Mouse (Mus musculus) hindbrain, embryonic 15.5 days (tissue): Measurements from ENCODE around the gene Naip2. TPM values are rescaled to one million over a fixed set of nuclear protein-coding genes. Genes with fewer than 3 reads are reported as not detected.
"Not testable (repeated sequence)": the region's sequence is repeated elsewhere in the genome, so short reads cannot be mapped to it uniquely, and the experiment has no call there.

Experiments used
- ATAC-seq: fragments of 200-750 bp; cut with Nextera tagmentation; 2 replicates; pipeline ENCODE4 v1.8.0; 2017; ENCODE audit warnings: low read depth, moderate number of reproducible peaks, moderate TSS enrichment; ENCODE audit not compliant: low FRiP score
- H3K27ac ChIP-seq: fragments of 300-500 bp; sonication (generic); replicated peaks from 2 replicates; pipeline ENCODE4 v1.5.1; 2015; ENCODE audit warnings: mild to moderate bottlenecking, inconsistent platforms
- H3K27me3 ChIP-seq: fragments of 300-500 bp; sonication (generic); 2 replicates; pipeline ENCODE4 v1.6.1; 2015; ENCODE audit warnings: control low read depth, inconsistent platforms
- H3K36me3 ChIP-seq: fragments of 300-500 bp; sonication (generic); 2 replicates; pipeline ENCODE4 v1.6.1; 2015; ENCODE audit warnings: control low read depth, inconsistent platforms
- H3K4me1 ChIP-seq: fragments of 300-500 bp; sonication (generic); replicated peaks from 2 replicates; pipeline ENCODE4 v1.6.1; 2015; ENCODE audit warnings: control low read depth, inconsistent platforms
- H3K4me2 ChIP-seq: fragments of 300-500 bp; sonication (generic); 2 replicates; pipeline ENCODE4 v1.6.1; 2015; ENCODE audit warnings: moderate library complexity, mild to moderate bottlenecking, inconsistent platforms
- H3K4me3 ChIP-seq: fragments of 300-500 bp; sonication (generic); 2 replicates; pipeline ENCODE4 v1.5.1; 2015; ENCODE audit warnings: mild to moderate bottlenecking, inconsistent platforms
- H3K9ac ChIP-seq: fragments of 300-500 bp; sonication (generic); 2 replicates; pipeline ENCODE4 v1.6.1; 2015; ENCODE audit warnings: inconsistent platforms
- H3K9me3 ChIP-seq: fragments of 300-500 bp; sonication (generic); 2 replicates; pipeline ENCODE4 v1.6.1; 2016; ENCODE audit warnings: control low read depth, inconsistent platforms
- WGBS: fragments of 180-500 bp; shearing (Covaris S2); methylation state at CpG from one replicate; pipeline ENCODE4 v1.1.7; 2015; 5-methylcytosine and 5-hydroxymethylcytosine counted together
- polyA plus RNA-seq: library from polyadenylated mRNA; unstranded; fragments of >200 nt; fragmentation: Nextera tagmentation; extraction: Ambion mirVana; gene quantifications from 2 replicates; pipeline ENCODE4 v1.2.1, GENCODE M21; 2015

Naip2 gene
- 0.09 and 0.13 TPM in 2 replicates for polyA plus RNA-seq

- not testable (repeated sequence) for ATAC-seq, H3K4me3 ChIP-seq, H3K36me3 ChIP-seq, H3K4me1 ChIP-seq, H3K4me2 ChIP-seq, H3K27me3 ChIP-seq, H3K27ac ChIP-seq, H3K9ac ChIP-seq, H3K9me3 ChIP-seq
- 68% methylated on average over 3 of the region's 3 CpGs for WGBS
Measured at GRCm38 (mm10) chr13:100201659-100202333, at the start of gene Naip2. TSS of gene Naip2 (minus strand) at chr13:100202092.

GRCm38 (mm10) chr13:100246896-100247519, 45.1 kb upstream of the Naip2 start:
- H3K27me3 ChIP-seq, H3K4me1 ChIP-seq, H3K4me2 ChIP-seq, H3K9me3 ChIP-seq, H3K36me3 ChIP-seq, ATAC-seq, H3K9ac ChIP-seq, H3K4me3 ChIP-seq, H3K27ac ChIP-seq: not testable (repeated sequence)
- WGBS, result 79% methylated on average over 5 of the region's 5 CpGs

- ATAC-seq, H3K27me3 ChIP-seq, H3K27ac ChIP-seq, H3K4me1 ChIP-seq, H3K36me3 ChIP-seq, H3K4me2 ChIP-seq, H3K9me3 ChIP-seq, H3K4me3 ChIP-seq, H3K9ac ChIP-seq: not testable (repeated sequence)
- 81% methylated on average over 4 of the region's 4 CpGs for WGBS
Measured at GRCm38 (mm10) chr13:100246223-100246622, 44.3 kb upstream of the Naip2 start, which contains the start of gene Naip5. TSS of gene Naip5 (minus strand) at chr13:100246323.

GRCm38 (mm10) chr13:100243702-100244101, 41.8 kb upstream of the Naip2 start:
- H3K4me2 ChIP-seq, result no peak overlapping the region
- H3K27me3 ChIP-seq, result no peaks in the 10 kb centered on the region
- no peak overlapping the region for H3K4me3 ChIP-seq
- no peak overlapping the region for H3K9ac ChIP-seq
- H3K36me3 ChIP-seq, result no peaks in the 10 kb centered on the region
- no peaks in the 10 kb centered on the region for H3K9me3 ChIP-seq
- H3K27ac ChIP-seq, result no peak overlapping the region
- no peak for ATAC-seq
- no peaks in the 10 kb centered on the region for H3K4me1 ChIP-seq

- H3K27ac ChIP-seq, ATAC-seq, H3K4me2 ChIP-seq, H3K36me3 ChIP-seq, H3K27me3 ChIP-seq, H3K4me1 ChIP-seq, H3K9ac ChIP-seq, H3K4me3 ChIP-seq, H3K9me3 ChIP-seq: not testable (repeated sequence)
- WGBS, result 88% methylated on average over 1 of the region's 1 CpGs
Measured at GRCm38 (mm10) chr13:100213683-100214082, 11.8 kb upstream of the Naip2 start.

- 34% methylated on average over 8 of the region's 8 CpGs for WGBS
Measured at GRCm38 (mm10) chr13:100210540-100210939, 8.6 kb upstream of the Naip2 start.

GRCm38 (mm10) chr13:100203319-100203718, 1.4 kb upstream of the Naip2 start:
- 86% methylated on average over 1 of the region's 1 CpGs for WGBS

More at GRCm38 (mm10) chr13:100210540-100210939, 8.6 kb upstream of the Naip2 start:
- H3K27me3 ChIP-seq, result no peaks in the 10 kb centered on the region
- H3K4me1 ChIP-seq, result no peaks in the 10 kb centered on the region
- H3K27ac ChIP-seq, result no peak overlapping the region
- H3K9ac ChIP-seq, result no peak overlapping the region
- no peak overlapping the region for H3K4me2 ChIP-seq
- ATAC-seq, result no peak
- H3K36me3 ChIP-seq, result no peaks in the 10 kb centered on the region
- no peaks in the 10 kb centered on the region for H3K9me3 ChIP-seq
- no peak overlapping the region for H3K4me3 ChIP-seq

GRCm38 (mm10) chr13:100200778-100201177, 1.1 kb downstream of the Naip2 start:
- Histone ChIP-seq H3K4me1 (no peaks in the 10 kb centered on the region), H3K4me2 (no peak overlapping the region), H3K36me3 (no peaks in the 10 kb centered on the region), H3K9me3 (no peaks in the 10 kb centered on the region), H3K27ac (no peak overlapping the region), H3K9ac (no peak overlapping the region), H3K4me3 (no peak overlapping the region), H3K27me3 (no peaks in the 10 kb centered on the region)
- ATAC-seq, result no peak

More at GRCm38 (mm10) chr13:100203319-100203718, 1.4 kb upstream of the Naip2 start:
- Histone ChIP-seq H3K9ac (no peak overlapping the region), H3K36me3 (no peaks in the 10 kb centered on the region), H3K9me3 (no peaks in the 10 kb centered on the region), H3K27ac (no peak overlapping the region), H3K27me3 (no peaks in the 10 kb centered on the region), H3K4me1 (no peaks in the 10 kb centered on the region), H3K4me2 (no peak overlapping the region), H3K4me3 (no peak overlapping the region)
- no peak for ATAC-seq

- no peaks in the 10 kb centered on the region for H3K4me1 ChIP-seq
- no peaks in the 10 kb centered on the region for H3K36me3 ChIP-seq
- H3K27ac ChIP-seq, result no peak overlapping the region
- H3K4me3 ChIP-seq, result no peak overlapping the region
- no peak overlapping the region for H3K4me2 ChIP-seq
- ATAC-seq, result no peak
- no peaks in the 10 kb centered on the region for H3K9me3 ChIP-seq
- H3K27me3 ChIP-seq, result no peaks in the 10 kb centered on the region
- no peak overlapping the region for H3K9ac ChIP-seq
- 87% methylated on average over 3 of the region's 3 CpGs for WGBS
Measured at GRCm38 (mm10) chr13:100195421-100195820, 6.5 kb downstream of the Naip2 start.

- H3K4me3 ChIP-seq, H3K4me1 ChIP-seq, H3K4me2 ChIP-seq, H3K9me3 ChIP-seq, H3K27me3 ChIP-seq, H3K36me3 ChIP-seq, H3K27ac ChIP-seq, H3K9ac ChIP-seq, ATAC-seq: not testable (repeated sequence)
Measured at GRCm38 (mm10) chr13:100183111-100183510, 18.8 kb downstream of the Naip2 start.

- WGBS, result 82% methylated on average over 4 of the region's 5 CpGs
- not testable (repeated sequence) for ATAC-seq, H3K27me3 ChIP-seq
Measured at GRCm38 (mm10) chr13:100174360-100174759, 27.5 kb downstream of the Naip2 start.

GRCm38 (mm10) chr13:100166378-100166777, 35.5 kb downstream of the Naip2 start:
- not testable (repeated sequence) for H3K27me3 ChIP-seq, H3K9ac ChIP-seq, H3K4me1 ChIP-seq, ATAC-seq, H3K4me2 ChIP-seq, H3K4me3 ChIP-seq, H3K27ac ChIP-seq, H3K36me3 ChIP-seq, H3K9me3 ChIP-seq
- WGBS, result 83% methylated on average over 2 of the region's 2 CpGs

More at GRCm38 (mm10) chr13:100174360-100174759, 27.5 kb downstream of the Naip2 start:
- H3K9ac ChIP-seq, H3K4me3 ChIP-seq, H3K27ac ChIP-seq, H3K4me2 ChIP-seq, H3K4me1 ChIP-seq, H3K9me3 ChIP-seq, H3K36me3 ChIP-seq: not testable (repeated sequence)

- not testable (repeated sequence) for H3K27ac ChIP-seq, H3K27me3 ChIP-seq, H3K4me1 ChIP-seq, ATAC-seq, H3K4me3 ChIP-seq, H3K9ac ChIP-seq, H3K9me3 ChIP-seq, H3K4me2 ChIP-seq, H3K36me3 ChIP-seq
Measured at GRCm38 (mm10) chr13:100162467-100162866, 39.4 kb downstream of the Naip2 start.
